Comparison of ENCODE assay signal across 10 mouse cellular contexts in the genomic region with DNA sequence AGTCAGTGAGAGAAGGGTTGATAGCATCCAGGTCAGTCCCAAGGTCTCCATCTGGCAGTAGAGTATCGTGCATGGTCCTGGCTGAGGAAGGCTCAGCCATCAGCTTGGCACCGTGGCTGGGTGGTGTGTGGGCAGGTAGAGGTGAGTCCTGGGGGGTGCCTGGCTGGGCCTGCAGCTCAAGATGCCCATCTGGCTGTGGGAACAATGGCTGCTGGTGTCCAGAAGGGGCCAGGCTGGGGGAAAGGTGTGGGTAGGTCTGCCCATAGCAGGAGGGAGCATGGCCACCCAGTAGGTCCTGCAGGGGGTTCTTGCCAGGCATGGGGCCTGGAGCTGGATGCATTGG. TPM values are rescaled to one million over a fixed set of nuclear protein-coding genes. Genes with fewer than 3 reads are reported as not detected.
DNase-seq lines count a peak whose midpoint lies in the region; ATAC-seq lines count a peak whose summit lies in the region.
"Had no signal": no experiment of that assay in that cellular context is flagged by ENCODE, and none has a peak within 500 bp of the region (broad histone marks: within the 10 kb centered on the region; RNA-seq: fewer than 3 reads in every experiment).

No protein-coding gene starts in this region.

- no peaks in the 10 kb centered on the region for H3K36me3 ChIP-seq in heart, embryonic 10.5 days
- no peaks in the 10 kb centered on the region for H3K36me3 ChIP-seq in limb, embryonic 15.5 days

- peaks cover 34% of the 10 kb centered on the region for H3K27me3 ChIP-seq in heart, embryonic 10.5 days (ENCODE audit: insufficient read depth, poor library complexity, severe bottlenecking)
- no peaks in the 10 kb centered on the region; the same call in 1 of the 2 replicates for H3K27me3 ChIP-seq in limb, embryonic 15.5 days

- H3K4me2 ChIP-seq in limb, embryonic 15.5 days, result no peak overlapping the region; the same call in 1 of the 2 replicates

- no peaks in the 10 kb centered on the region for H3K9me3 ChIP-seq in heart, embryonic 10.5 days
- no peaks in the 10 kb centered on the region for H3K9me3 ChIP-seq in limb, embryonic 15.5 days

- WGBS in heart, embryonic 10.5 days, result 39% methylated on average over 2 of the region's 2 CpGs
- WGBS in limb, embryonic 15.5 days, result 51% methylated on average over 2 of the region's 2 CpGs

- H3K4me1 ChIP-seq in heart, embryonic 10.5 days, result peaks cover 14% of the 10 kb centered on the region; the same call in 1 of the 2 replicates
- peaks cover 28% of the 10 kb centered on the region for H3K4me1 ChIP-seq in limb, embryonic 15.5 days

- H3K27ac ChIP-seq in heart, embryonic 10.5 days, result no peak overlapping the region
- no peak overlapping the region for H3K27ac ChIP-seq in limb, embryonic 15.5 days
- H3K27ac ChIP-seq: layer of hippocampus, adult 2 months had no signal

- no peak overlapping the region for H3K9ac ChIP-seq in limb, embryonic 15.5 days

- H3K4me3 ChIP-seq in heart, embryonic 10.5 days, result peak overlapping the region; percentile 56; the same call in 1 of the 2 replicates
- H3K4me3 ChIP-seq in limb, embryonic 15.5 days, result peak overlapping the region; percentile 29; the same call in 1 of the 2 replicates

- 0 out of 2 replicates have a peak, but pooled peaks have one; percentile 3 for ATAC-seq in limb, embryonic 15.5 days (ENCODE audit: insufficient number of reproducible peaks, low FRiP score, low TSS enrichment, low read depth)

- DNase-seq in heart, embryonic 10.5 days (ENCODE audit: low spot score), result no peak
- no peak for DNase-seq in heart, adult 18-20 months
- peak; percentile 9 for DNase-seq in ovary, postnatal 36 days (ENCODE audit: low spot score)
- DNase-seq in ovary, adult 18-20 months (ENCODE audit: low spot score), result no peak
- DNase-seq in spleen, postnatal 4 days (ENCODE audit: low spot score in 2 of 2), result no peak
- no peak for DNase-seq in right cerebral cortex, postnatal 36 days (ENCODE audit: low spot score in 2 of 2)
- no peak for DNase-seq in kidney, postnatal 25 days

RNA-seq across cellular contexts. Expression of a gene that starts 17.5 kb away (rescaled TPM):
- 40.7 and 66.1 TPM in 2 replicates for polyA plus RNA-seq in heart, embryonic 10.5 days (2016; fragmentation: Nextera tagmentation; extraction: Ambion mirVana)
- 1 to 10 TPM; 5.2 to 5.8 TPM for total RNA-seq in heart, adult 18-20 months (2021)
- 35.8 and 44.3 TPM in 2 replicates for polyA plus RNA-seq in limb, embryonic 15.5 days (2015; fragmentation: Nextera tagmentation; extraction: Ambion mirVana)

RNA-seq across cellular contexts. Expression of a gene that starts 25.6 kb away (rescaled TPM):
- 0.13 TPM in 1 of 2 replicates, not detected in the other for polyA plus RNA-seq in heart, embryonic 10.5 days (2016; fragmentation: Nextera tagmentation; extraction: Ambion mirVana)
- total RNA-seq in heart, adult 18-20 months (2021), result not detected
- 3.1 and 3.5 TPM in 2 replicates for polyA plus RNA-seq in limb, embryonic 15.5 days (2015; fragmentation: Nextera tagmentation; extraction: Ambion mirVana)
- total RNA-seq: layer of hippocampus, adult 2 months had no signal
- polyA plus RNA-seq: heart, postnatal 0 days had no signal

RNA-seq across cellular contexts. Expression of a gene that starts 32.5 kb away (rescaled TPM):
- 72.0 and 78.3 TPM in 2 replicates for polyA plus RNA-seq in heart, embryonic 10.5 days (2016; fragmentation: Nextera tagmentation; extraction: Ambion mirVana)
- 10 to 100 TPM; 24.6 to 26.7 TPM for total RNA-seq in heart, adult 18-20 months (2021)
- 83.9 and 85.7 TPM in 2 replicates for polyA plus RNA-seq in limb, embryonic 15.5 days (2015; fragmentation: Nextera tagmentation; extraction: Ambion mirVana)

RNA-seq across cellular contexts. Expression of a gene that starts 38.0 kb away (rescaled TPM):
- polyA plus RNA-seq in heart, embryonic 10.5 days (2016; fragmentation: Nextera tagmentation; extraction: Ambion mirVana), result 11.2 and 17.2 TPM in 2 replicates
- 1 to 10 TPM in 1 of 2 experiments, under 1 TPM in 1; 0.97 to 1.2 TPM for total RNA-seq in heart, adult 18-20 months (2021)
- polyA plus RNA-seq in limb, embryonic 15.5 days (2015; fragmentation: Nextera tagmentation; extraction: Ambion mirVana), result 25.0 and 25.5 TPM in 2 replicates

RNA-seq across cellular contexts. Expression of a gene that starts 59.4 kb away (rescaled TPM):
- 39.1 and 39.3 TPM in 2 replicates for polyA plus RNA-seq in heart, embryonic 10.5 days (2016; fragmentation: Nextera tagmentation; extraction: Ambion mirVana)
- total RNA-seq in heart, adult 18-20 months (2021), result under 1 TPM; 0.28 to 0.35 TPM
- 26.3 and 29.5 TPM in 2 replicates for polyA plus RNA-seq in limb, embryonic 15.5 days (2015; fragmentation: Nextera tagmentation; extraction: Ambion mirVana)
